Mouse (Mus musculus) cerebellum, adult 2 months (tissue): ENCODE data around the gene Atxn1.

ENCODE experiments used
- CTCF ChIP-seq: fragments of 200-500 bp; IDR thresholded peaks from 2 replicates; pipeline ENCODE4 v1.5.1; 2011; ENCODE audit warnings: low read depth, mild to moderate bottlenecking, control low read depth, low read length, moderate library complexity, borderline replicate concordance; ENCODE audit not compliant: insufficient read depth
- POLR2A ChIP-seq: fragments of 200-500 bp; IDR thresholded peaks from 2 replicates; pipeline ENCODE4 v1.6.1; 2011; ENCODE audit warnings: low read length, control low read depth, borderline replicate concordance; ENCODE audit not compliant: insufficient read depth

- TF ChIP-seq POLR2A (no peak), CTCF (no peak)
Observed at GRCm38 (mm10) chr13:45837609-45838220, 127.1 kb downstream of the Atxn1 start.
